Mouse (Mus musculus): Measurements from ENCODE around the gene Olfr557. TPM values are rescaled to one million over a fixed set of nuclear protein-coding genes. Genes with fewer than 3 reads are reported as not detected.

Gene Olfr557
- not detected for total RNA-seq (2021)
- polyA plus RNA-seq (2012; rRNA removed): 0.03 TPM in 1 of 2 replicates, not detected in the other
- long read RNA-seq: 0 reads

GRCm38 (mm10) chr7:102695358-102696125 is at the start of gene Olfr557:
TSS of gene Olfr557 (plus strand) at chr7:102695910.
- DNase-seq: peak; percentile 29

GRCm38 (mm10) chr7:102658523-102658922 is 37.2 kb upstream of the Olfr557 start, which contains the start of gene Olfr555:
TSS of gene Olfr555 (plus strand) at chr7:102658823.
- DNase-seq: no peak

GRCm38 (mm10) chr7:102664599-102664998 is 31.1 kb upstream of the Olfr557 start, which contains the start of gene Olfr556:
TSS of gene Olfr556 (plus strand) at chr7:102664899.
- no peak for DNase-seq

- DNase-seq: no peak
Observed at GRCm38 (mm10) chr7:102665378-102665777, 30.3 kb upstream of the Olfr557 start.

GRCm38 (mm10) chr7:102676225-102676624 is 19.5 kb upstream of the Olfr557 start:
- no peak for DNase-seq

GRCm38 (mm10) chr7:102681916-102682315 is 13.8 kb upstream of the Olfr557 start:
- DNase-seq: no peak

- peak; percentile 95 for DNase-seq
Observed at GRCm38 (mm10) chr7:102686944-102687501, 8.7 kb upstream of the Olfr557 start, which contains the start of gene Trim68. TSS of gene Trim68 (minus strand) at chr7:102687327.

- DNase-seq: no peak
Observed at GRCm38 (mm10) chr7:102698461-102698860, 2.8 kb downstream of the Olfr557 start.

- no peak for DNase-seq
Observed at GRCm38 (mm10) chr7:102701915-102702314, 6.2 kb downstream of the Olfr557 start, which contains the start of gene Olfr558. TSS of gene Olfr558 (plus strand) at chr7:102702215.

- no peak for DNase-seq
Observed at GRCm38 (mm10) chr7:102718970-102719369, 23.3 kb downstream of the Olfr557 start, which contains the start of gene Olfr33. TSS of gene Olfr33 (minus strand) at chr7:102719070.

GRCm38 (mm10) chr7:102727391-102727790 is 31.7 kb downstream of the Olfr557 start, which contains the start of gene Olfr559:
TSS of gene Olfr559 (minus strand) at chr7:102727491.
- DNase-seq: no peak

GRCm38 (mm10) chr7:102733793-102734192 is 38.1 kb downstream of the Olfr557 start:
- DNase-seq: no peak

GRCm38 (mm10) chr7:102737705-102738104 is 42.0 kb downstream of the Olfr557 start:
- no peak for DNase-seq

Other genes starting within 250 kb of the Olfr557 start
- gene Olfr543, start 214.2 kb upstream of the Olfr557 start, total RNA-seq (2021): not detected
- not detected in 2 replicates for gene Olfr543, start 214.2 kb upstream of the Olfr557 start, polyA plus RNA-seq (2012; rRNA removed)
- gene Olfr544, start 207.6 kb upstream of the Olfr557 start, total RNA-seq (2021): not detected
- gene Olfr544, start 207.6 kb upstream of the Olfr557 start, polyA plus RNA-seq (2012; rRNA removed): not detected in 2 replicates
- not detected for gene Olfr545, start 196.3 kb upstream of the Olfr557 start, total RNA-seq (2021)
- not detected in 2 replicates for gene Olfr545, start 196.3 kb upstream of the Olfr557 start, polyA plus RNA-seq (2012; rRNA removed)
- gene Olfr547, start 161.2 kb upstream of the Olfr557 start, total RNA-seq (2021): not detected
- gene Olfr547, start 161.2 kb upstream of the Olfr557 start, polyA plus RNA-seq (2012; rRNA removed): not detected in 2 replicates
- gene Olfr548-ps1, start 155.0 kb upstream of the Olfr557 start, total RNA-seq (2021): not detected
- gene Olfr548-ps1, start 155.0 kb upstream of the Olfr557 start, polyA plus RNA-seq (2012; rRNA removed): not detected in 2 replicates
- gene Olfr549, start 146.0 kb upstream of the Olfr557 start, total RNA-seq (2021): not detected
- gene Olfr549, start 146.0 kb upstream of the Olfr557 start, polyA plus RNA-seq (2012; rRNA removed): not detected in 2 replicates
- 10 to 100 TPM; 11.7 to 16.0 TPM for gene Trim21, start 130.4 kb upstream of the Olfr557 start, total RNA-seq (2021)
- gene Trim21, start 130.4 kb upstream of the Olfr557 start, polyA plus RNA-seq (2012; rRNA removed): 2.4 and 3.2 TPM in 2 replicates
- gene Olfr550, start 124.5 kb upstream of the Olfr557 start, total RNA-seq (2021): not detected
- gene Olfr550, start 124.5 kb upstream of the Olfr557 start, polyA plus RNA-seq (2012; rRNA removed): not detected in 2 replicates
- gene Olfr551, start 104.0 kb upstream of the Olfr557 start, total RNA-seq (2021): not detected
- gene Olfr551, start 104.0 kb upstream of the Olfr557 start, polyA plus RNA-seq (2012; rRNA removed): not detected in 2 replicates
- under 1 TPM in 1 of 2 experiments, not detected in 1; 0.14 TPM for gene Olfr552, start 98.1 kb upstream of the Olfr557 start, total RNA-seq (2021)
- not detected in 2 replicates for gene Olfr552, start 98.1 kb upstream of the Olfr557 start, polyA plus RNA-seq (2012; rRNA removed)
- gene Olfr553, start 77.7 kb upstream of the Olfr557 start, total RNA-seq (2021): not detected
- not detected in 2 replicates for gene Olfr553, start 77.7 kb upstream of the Olfr557 start, polyA plus RNA-seq (2012; rRNA removed)
- gene Olfr554, start 57.5 kb upstream of the Olfr557 start, total RNA-seq (2021): not detected
- not detected in 2 replicates for gene Olfr554, start 57.5 kb upstream of the Olfr557 start, polyA plus RNA-seq (2012; rRNA removed)
- not detected for gene Olfr555, start 37.1 kb upstream of the Olfr557 start, total RNA-seq (2021)
- gene Olfr555, start 37.1 kb upstream of the Olfr557 start, polyA plus RNA-seq (2012; rRNA removed): not detected in 2 replicates
- gene Olfr556, start 31.0 kb upstream of the Olfr557 start, total RNA-seq (2021): not detected
- gene Olfr556, start 31.0 kb upstream of the Olfr557 start, polyA plus RNA-seq (2012; rRNA removed): not detected in 2 replicates
- 1 to 10 TPM; 6.9 to 8.4 TPM for gene Trim68, start 8.6 kb upstream of the Olfr557 start, total RNA-seq (2021)
- 9.4 and 10.1 TPM in 2 replicates for gene Trim68, start 8.6 kb upstream of the Olfr557 start, polyA plus RNA-seq (2012; rRNA removed)
- gene Olfr558, start 6.3 kb downstream of the Olfr557 start, total RNA-seq (2021): under 1 TPM; 0.26 to 0.31 TPM
- 0.38 and 0.51 TPM in 2 replicates for gene Olfr558, start 6.3 kb downstream of the Olfr557 start, polyA plus RNA-seq (2012; rRNA removed)
- not detected for gene Olfr33, start 23.2 kb downstream of the Olfr557 start, total RNA-seq (2021)
- 0.11 TPM in 1 of 2 replicates, not detected in the other for gene Olfr33, start 23.2 kb downstream of the Olfr557 start, polyA plus RNA-seq (2012; rRNA removed)
- not detected for gene Olfr559, start 31.6 kb downstream of the Olfr557 start, total RNA-seq (2021)
- not detected in 2 replicates for gene Olfr559, start 31.6 kb downstream of the Olfr557 start, polyA plus RNA-seq (2012; rRNA removed)
- not detected for gene Olfr560, start 63.5 kb downstream of the Olfr557 start, total RNA-seq (2021)
- not detected in 2 replicates for gene Olfr560, start 63.5 kb downstream of the Olfr557 start, polyA plus RNA-seq (2012; rRNA removed)
- gene Olfr78, start 63.6 kb downstream of the Olfr557 start, total RNA-seq (2021): under 1 TPM in 1 of 2 experiments, not detected in 1; 0.24 TPM
- 0.19 and 0.46 TPM in 2 replicates for gene Olfr78, start 63.6 kb downstream of the Olfr557 start, polyA plus RNA-seq (2012; rRNA removed)
- not detected for gene Olfr561, start 75.3 kb downstream of the Olfr557 start, total RNA-seq (2021)
- not detected in 2 replicates for gene Olfr561, start 75.3 kb downstream of the Olfr557 start, polyA plus RNA-seq (2012; rRNA removed)
- not detected for gene Olfr564, start 107.6 kb downstream of the Olfr557 start, total RNA-seq (2021)
- gene Olfr564, start 107.6 kb downstream of the Olfr557 start, polyA plus RNA-seq (2012; rRNA removed): not detected in 2 replicates
- not detected for gene Olfr566, start 162.9 kb downstream of the Olfr557 start, total RNA-seq (2021)
- not detected in 2 replicates for gene Olfr566, start 162.9 kb downstream of the Olfr557 start, polyA plus RNA-seq (2012; rRNA removed)
- not detected for gene Olfr568, start 181.2 kb downstream of the Olfr557 start, total RNA-seq (2021)
- not detected in 2 replicates for gene Olfr568, start 181.2 kb downstream of the Olfr557 start, polyA plus RNA-seq (2012; rRNA removed)
- not detected for gene Olfr569, start 195.0 kb downstream of the Olfr557 start, total RNA-seq (2021)
- not detected in 2 replicates for gene Olfr569, start 195.0 kb downstream of the Olfr557 start, polyA plus RNA-seq (2012; rRNA removed)
- gene Olfr570, start 198.7 kb downstream of the Olfr557 start, total RNA-seq (2021): not detected
- not detected in 2 replicates for gene Olfr570, start 198.7 kb downstream of the Olfr557 start, polyA plus RNA-seq (2012; rRNA removed)
- not detected for gene Olfr571, start 221.6 kb downstream of the Olfr557 start, total RNA-seq (2021)
- gene Olfr571, start 221.6 kb downstream of the Olfr557 start, polyA plus RNA-seq (2012; rRNA removed): not detected in 2 replicates
- not detected for gene Olfr572, start 228.5 kb downstream of the Olfr557 start, total RNA-seq (2021)
- not detected in 2 replicates for gene Olfr572, start 228.5 kb downstream of the Olfr557 start, polyA plus RNA-seq (2012; rRNA removed)
- gene Olfr573-ps1, start 246.7 kb downstream of the Olfr557 start, total RNA-seq (2021): not detected
- not detected in 2 replicates for gene Olfr573-ps1, start 246.7 kb downstream of the Olfr557 start, polyA plus RNA-seq (2012; rRNA removed)

Measured in adrenal gland, adult 2 months (tissue).